Mouse (Mus musculus): ENCODE results near the gene Ppp1r12a.

GRCm38 (mm10) chr10:108175885-108176284, 13.9 kb downstream of the Ppp1r12a start:
- TF ChIP-seq POLR2A (IDR thresholded peaks at IDR 0.05; ENCODE audit: extremely low read depth, insufficient read depth, low read length) (no peak), CTCF (IDR thresholded peaks at IDR 0.05; ENCODE audit: extremely low read depth, insufficient read depth, low read length) (no peak)
